Mouse (Mus musculus) left cerebral cortex, postnatal 36 days (tissue): ENCODE data around the gene Wdr12. TPM values are rescaled to one million over a fixed set of nuclear protein-coding genes. Genes with fewer than 3 reads are reported as not detected.
"Not testable (repeated sequence)": the region's sequence is repeated elsewhere in the genome, so short reads cannot be mapped to it uniquely, and the experiment has no call there.

Source experiments
- DNase-seq, 2 experiments: peaks; one replicate each; pipeline ENCODE4 v3.0.0; 2021 to 2022; ENCODE audit warnings: low spot score in 2 of 2, mixed read lengths in 1 of 2
- intact Hi-C: fragments of 180-260 bp; cut with DNase I; formaldehyde crosslinking; loops from one replicate; pipeline ENCODE4 v1.15.1; 2025
- total RNA-seq, 2 experiments: library from RNA; stranded (reverse); gene quantifications; 2 replicates each; pipeline ENCODE4 v1.2.3; 2021

The Wdr12 gene
- 10 to 100 TPM; 26.0 to 34.2 TPM for total RNA-seq

GRCm38 (mm10) chr1:60098024-60098781, at the start of gene Wdr12, which contains the start of gene Carf:
TSS of gene Wdr12 (minus strand) at chr1:60098645.
TSS of gene Carf (plus strand) at chr1:60098247.
- intact Hi-C loops, result no loop called here
- peak; percentile 99 for DNase-seq

- intact Hi-C loops, result no loop called here
- no peak for DNase-seq
Observed at GRCm38 (mm10) chr1:60137346-60137745, 38.9 kb upstream of the Wdr12 start.

- intact Hi-C loops, result no loop called here
- DNase-seq, result no peak
Observed at GRCm38 (mm10) chr1:60117721-60118455, 19.4 kb upstream of the Wdr12 start.

- DNase-seq, result no peak
- intact Hi-C loops, result no loop called here
Observed at GRCm38 (mm10) chr1:60104582-60104981, 6.1 kb upstream of the Wdr12 start.

GRCm38 (mm10) chr1:60098839-60099238, 394 bp upstream of the Wdr12 start:
- intact Hi-C loops, result no loop called here
- no peak for DNase-seq

GRCm38 (mm10) chr1:60097277-60098023, 995 bp downstream of the Wdr12 start:
- intact Hi-C loops, result no loop called here

GRCm38 (mm10) chr1:60096572-60097276, 1.7 kb downstream of the Wdr12 start:
- intact Hi-C loops, result no loop called here
- no peak for DNase-seq

More at GRCm38 (mm10) chr1:60097277-60098023, 995 bp downstream of the Wdr12 start:
- DNase-seq, result peak; percentile 61 to 69

GRCm38 (mm10) chr1:60076411-60076810, 22.0 kb downstream of the Wdr12 start:
- intact Hi-C loops, result no loop called here
- no peak for DNase-seq

GRCm38 (mm10) chr1:60075590-60075989, 22.9 kb downstream of the Wdr12 start:
- intact Hi-C loops, result no loop called here
- DNase-seq, result no peak

GRCm38 (mm10) chr1:60074935-60075334, 23.5 kb downstream of the Wdr12 start:
- no peak for DNase-seq
- intact Hi-C loops, result no loop called here

- intact Hi-C loops, DNase-seq: not testable (repeated sequence)
Observed at GRCm38 (mm10) chr1:60070725-60071124, 27.7 kb downstream of the Wdr12 start.

- DNase-seq, result no peak
- intact Hi-C loops, result no loop called here
Observed at GRCm38 (mm10) chr1:60056310-60056709, 42.1 kb downstream of the Wdr12 start.

GRCm38 (mm10) chr1:60054659-60055058, 43.8 kb downstream of the Wdr12 start:
- intact Hi-C loops, result no loop called here
- DNase-seq, result no peak

- DNase-seq, intact Hi-C loops: not testable (repeated sequence)
Observed at GRCm38 (mm10) chr1:60047481-60047880, 51.0 kb downstream of the Wdr12 start.

- DNase-seq, result no peak
- intact Hi-C loops, result no loop called here
Observed at GRCm38 (mm10) chr1:60044595-60044994, 53.9 kb downstream of the Wdr12 start.

GRCm38 (mm10) chr1:60042796-60043469, 55.5 kb downstream of the Wdr12 start, which contains the start of gene Ica1l:
TSS of gene Ica1l (minus strand) at chr1:60043184.
- DNase-seq, result peak; percentile 50 to 60
- intact Hi-C loops, result no loop called here

- intact Hi-C loops, result no loop called here
Observed at GRCm38 (mm10) chr1:60042398-60042795, 56.0 kb downstream of the Wdr12 start.

GRCm38 (mm10) chr1:60035044-60035443, 63.4 kb downstream of the Wdr12 start:
- DNase-seq, result peak in 1 of 2 experiments; percentile 17
- intact Hi-C loops, result no loop called here

More at GRCm38 (mm10) chr1:60042398-60042795, 56.0 kb downstream of the Wdr12 start:
- DNase-seq, result no peak
